Mouse (Mus musculus): Measurements from ENCODE around the gene Prdm2. TPM values are rescaled to one million over a fixed set of nuclear protein-coding genes. Genes with fewer than 3 reads are reported as not detected.

Gene Prdm2
- polyA plus RNA-seq, 1 experiment from 2014 or later, result 22.0 TPM

DNA sequence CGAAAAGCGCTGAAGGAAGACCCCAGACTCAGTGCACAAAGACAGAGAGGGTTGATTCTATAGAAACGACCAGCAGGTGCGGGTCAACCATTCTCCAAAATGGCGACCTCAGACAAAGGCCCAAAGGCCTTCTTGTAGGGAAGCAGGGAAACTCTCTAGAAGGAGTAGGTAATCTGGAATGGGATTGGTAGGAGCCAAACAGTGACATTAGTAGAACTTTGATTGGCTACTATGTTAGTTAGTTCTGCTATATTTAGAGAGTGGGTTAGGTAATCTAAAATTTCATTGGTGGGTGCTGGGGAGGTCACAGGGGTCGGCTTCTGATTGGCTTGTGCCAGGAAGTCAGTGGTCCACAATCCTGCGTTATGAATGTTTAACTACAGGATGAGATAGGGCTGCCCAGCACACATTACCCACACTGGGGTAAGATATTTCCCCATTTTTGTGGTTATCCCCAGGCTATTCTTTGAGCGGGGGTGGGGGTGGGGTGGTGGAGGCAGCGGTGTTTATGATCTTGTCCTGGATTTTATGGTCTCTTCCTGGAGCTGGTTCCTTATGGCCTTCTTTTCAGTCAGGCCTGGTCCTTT is 26.9 kb upstream of the Prdm2 start:
- no peak for ATAC-seq (ENCODE audit: low FRiP score, low TSS enrichment)
- H3K9me3 ChIP-seq (ENCODE audit: control insufficient read depth, low read length), result no peaks in the 10 kb centered on the region
- 92% methylated on average over 9 of the region's 9 CpGs for WGBS

GRCm38 (mm10) chr4:143239117-143239516 is 26.3 kb upstream of the Prdm2 start:
- WGBS, result 97% methylated on average over 5 of the region's 5 CpGs
- ATAC-seq (ENCODE audit: low FRiP score, low TSS enrichment) (no peak), DNase-seq (no peak)
- H3K9me3 ChIP-seq (ENCODE audit: control insufficient read depth, low read length), result no peaks in the 10 kb centered on the region
- no peak overlapping the region for H3K9ac ChIP-seq (replicated peaks; ENCODE audit: low read length)
- no peaks in the 10 kb centered on the region for H3K4me1 ChIP-seq (ENCODE audit: control insufficient read depth, insufficient read depth, low read length)
- no peaks in the 10 kb centered on the region for H3K36me3 ChIP-seq (ENCODE audit: control insufficient read depth, insufficient read depth, low read length)
- H3K27me3 ChIP-seq (ENCODE audit: control insufficient read depth, insufficient read depth, low read length), result no peaks in the 10 kb centered on the region
- H3K27ac ChIP-seq (replicated peaks; ENCODE audit: low read depth, low read length), result no peak overlapping the region
- H3K4me3 ChIP-seq (replicated peaks; ENCODE audit: low read depth, low read length), result no peak overlapping the region
- H3K4me2 ChIP-seq (ENCODE audit: low read length), result no peak overlapping the region

More for the DNA sequence above, 26.9 kb upstream of the Prdm2 start:
- Histone ChIP-seq H3K4me2 (ENCODE audit: low read length) (no peak overlapping the region), H3K36me3 (ENCODE audit: control insufficient read depth, insufficient read depth, low read length) (no peaks in the 10 kb centered on the region), H3K9ac (replicated peaks; ENCODE audit: low read length) (no peak overlapping the region), H3K27ac (replicated peaks; ENCODE audit: low read depth, low read length) (no peak overlapping the region), H3K27me3 (ENCODE audit: control insufficient read depth, insufficient read depth, low read length) (no peaks in the 10 kb centered on the region), H3K4me3 (replicated peaks; ENCODE audit: low read depth, low read length) (no peak overlapping the region), H3K4me1 (ENCODE audit: control insufficient read depth, insufficient read depth, low read length) (no peaks in the 10 kb centered on the region)
- DNase-seq, result no peak

GRCm38 (mm10) chr4:143238241-143239031 is 25.6 kb upstream of the Prdm2 start:
- Histone ChIP-seq H3K4me2 (ENCODE audit: low read length) (no peak overlapping the region), H3K4me1 (ENCODE audit: control insufficient read depth, insufficient read depth, low read length) (no peaks in the 10 kb centered on the region), H3K9ac (replicated peaks; ENCODE audit: low read length) (no peak overlapping the region), H3K27me3 (ENCODE audit: control insufficient read depth, insufficient read depth, low read length) (no peaks in the 10 kb centered on the region), H3K4me3 (replicated peaks; ENCODE audit: low read depth, low read length) (no peak overlapping the region), H3K36me3 (ENCODE audit: control insufficient read depth, insufficient read depth, low read length) (no peaks in the 10 kb centered on the region), H3K9me3 (ENCODE audit: control insufficient read depth, low read length) (no peaks in the 10 kb centered on the region), H3K27ac (replicated peaks; ENCODE audit: low read depth, low read length) (no peak overlapping the region)
- DNase-seq, result peak; percentile 77
- ATAC-seq (ENCODE audit: low FRiP score, low TSS enrichment), result no peak
- 29% methylated on average over 23 of the region's 23 CpGs for WGBS

DNA sequence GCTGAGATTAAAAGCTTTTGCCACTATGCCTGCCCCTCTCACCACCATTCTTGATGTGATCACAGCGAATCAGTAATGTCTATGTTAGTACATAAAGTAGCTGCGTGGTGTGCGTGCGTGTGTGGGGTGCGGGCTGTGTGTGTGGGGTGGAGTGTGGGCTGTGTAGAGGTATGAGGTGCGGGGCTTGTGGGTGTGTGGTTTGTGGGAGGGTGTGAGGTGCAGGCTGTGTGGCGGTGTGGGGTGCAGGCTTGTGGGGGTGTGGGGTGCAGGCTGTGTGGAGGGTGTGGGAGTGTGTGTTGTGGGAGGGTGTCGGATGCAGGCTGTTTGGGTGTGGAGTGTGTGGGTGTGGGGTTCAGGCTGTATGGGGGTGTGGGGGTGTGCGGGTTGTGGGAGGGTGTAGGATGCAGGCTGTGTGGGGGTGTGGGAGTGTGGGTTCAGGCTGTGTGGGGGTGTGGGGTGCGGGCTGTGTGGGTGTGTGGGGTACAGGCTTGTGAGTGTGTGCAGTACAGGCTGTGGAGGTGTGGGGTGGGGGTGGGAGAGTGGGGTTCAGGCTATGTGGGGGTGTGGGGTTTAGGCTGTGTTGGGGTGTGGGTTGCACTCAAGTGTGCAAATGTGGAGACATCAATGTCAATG is 19.1 kb upstream of the Prdm2 start:
- no peak for ATAC-seq (ENCODE audit: low FRiP score, low TSS enrichment)
- DNase-seq, result no peak

GRCm38 (mm10) chr4:143231110-143231509 is 18.3 kb upstream of the Prdm2 start:
- Histone ChIP-seq H3K4me2 (ENCODE audit: low read length) (no peak overlapping the region), H3K36me3 (ENCODE audit: control insufficient read depth, insufficient read depth, low read length) (no peaks in the 10 kb centered on the region), H3K9me3 (ENCODE audit: control insufficient read depth, low read length) (no peaks in the 10 kb centered on the region), H3K4me1 (ENCODE audit: control insufficient read depth, insufficient read depth, low read length) (no peaks in the 10 kb centered on the region), H3K4me3 (replicated peaks; ENCODE audit: low read depth, low read length) (no peak overlapping the region), H3K27ac (replicated peaks; ENCODE audit: low read depth, low read length) (no peak overlapping the region), H3K27me3 (ENCODE audit: control insufficient read depth, insufficient read depth, low read length) (no peaks in the 10 kb centered on the region), H3K9ac (replicated peaks; ENCODE audit: low read length) (no peak overlapping the region)
- WGBS, result 79% methylated on average over 3 of the region's 3 CpGs
- DNase-seq (no peak), ATAC-seq (ENCODE audit: low FRiP score, low TSS enrichment) (no peak)

More for the DNA sequence above, 19.1 kb upstream of the Prdm2 start:
- Histone ChIP-seq H3K4me3 (replicated peaks; ENCODE audit: low read depth, low read length) (no peak overlapping the region), H3K4me1 (ENCODE audit: control insufficient read depth, insufficient read depth, low read length) (no peaks in the 10 kb centered on the region), H3K27ac (replicated peaks; ENCODE audit: low read depth, low read length) (no peak overlapping the region), H3K27me3 (ENCODE audit: control insufficient read depth, insufficient read depth, low read length) (no peaks in the 10 kb centered on the region), H3K9me3 (ENCODE audit: control insufficient read depth, low read length) (no peaks in the 10 kb centered on the region), H3K4me2 (ENCODE audit: low read length) (no peak overlapping the region), H3K9ac (replicated peaks; ENCODE audit: low read length) (no peak overlapping the region), H3K36me3 (ENCODE audit: control insufficient read depth, insufficient read depth, low read length) (no peaks in the 10 kb centered on the region)
- WGBS, result 97% methylated on average over 10 of the region's 10 CpGs

GRCm38 (mm10) chr4:143227976-143228375 is 15.2 kb upstream of the Prdm2 start:
- H3K27ac ChIP-seq (replicated peaks; ENCODE audit: low read depth, low read length), result no peak overlapping the region
- H3K4me1 ChIP-seq (ENCODE audit: control insufficient read depth, insufficient read depth, low read length), result no peaks in the 10 kb centered on the region
- H3K9me3 ChIP-seq (ENCODE audit: control insufficient read depth, low read length), result no peaks in the 10 kb centered on the region
- H3K9ac ChIP-seq (replicated peaks; ENCODE audit: low read length), result no peak overlapping the region
- no peak overlapping the region for H3K4me3 ChIP-seq (replicated peaks; ENCODE audit: low read depth, low read length)
- H3K4me2 ChIP-seq (ENCODE audit: low read length), result no peak overlapping the region
- no peaks in the 10 kb centered on the region for H3K27me3 ChIP-seq (ENCODE audit: control insufficient read depth, insufficient read depth, low read length)
- no peaks in the 10 kb centered on the region for H3K36me3 ChIP-seq (ENCODE audit: control insufficient read depth, insufficient read depth, low read length)
- 73% methylated on average over 5 of the region's 5 CpGs for WGBS
- ATAC-seq (ENCODE audit: low FRiP score, low TSS enrichment) (no peak), DNase-seq (no peak)

DNA sequence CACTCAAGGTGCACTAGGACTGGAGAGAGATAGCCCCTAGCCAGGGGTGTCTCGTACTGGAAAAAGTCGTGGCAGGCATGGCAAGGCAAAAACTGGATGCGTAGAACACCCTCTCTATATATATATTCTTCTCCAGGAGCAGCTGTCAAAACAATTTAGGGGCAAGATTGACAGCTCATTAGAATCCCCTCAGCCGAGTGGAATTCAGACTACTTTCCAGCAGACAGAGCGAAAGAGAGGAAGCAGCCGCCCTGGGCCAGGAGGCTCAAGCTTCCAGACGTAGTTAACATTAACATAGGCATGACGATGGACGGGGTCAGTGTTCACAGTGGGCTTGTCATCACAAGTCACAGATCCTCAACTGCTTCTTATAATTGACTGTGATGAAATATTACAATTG is 13.1 kb upstream of the Prdm2 start:
- Histone ChIP-seq H3K9ac (replicated peaks; ENCODE audit: low read length) (no peak overlapping the region), H3K9me3 (ENCODE audit: control insufficient read depth, low read length) (no peaks in the 10 kb centered on the region), H3K27me3 (ENCODE audit: control insufficient read depth, insufficient read depth, low read length) (no peaks in the 10 kb centered on the region), H3K4me1 (ENCODE audit: control insufficient read depth, insufficient read depth, low read length) (no peaks in the 10 kb centered on the region), H3K4me2 (ENCODE audit: low read length) (no peak overlapping the region), H3K4me3 (replicated peaks; ENCODE audit: low read depth, low read length) (no peak overlapping the region), H3K36me3 (ENCODE audit: control insufficient read depth, insufficient read depth, low read length) (no peaks in the 10 kb centered on the region), H3K27ac (replicated peaks; ENCODE audit: low read depth, low read length) (no peak overlapping the region)
- DNase-seq (peak; percentile 29), ATAC-seq (ENCODE audit: low FRiP score, low TSS enrichment) (no peak)
- WGBS, result 42% methylated on average over 9 of the region's 9 CpGs

DNA sequence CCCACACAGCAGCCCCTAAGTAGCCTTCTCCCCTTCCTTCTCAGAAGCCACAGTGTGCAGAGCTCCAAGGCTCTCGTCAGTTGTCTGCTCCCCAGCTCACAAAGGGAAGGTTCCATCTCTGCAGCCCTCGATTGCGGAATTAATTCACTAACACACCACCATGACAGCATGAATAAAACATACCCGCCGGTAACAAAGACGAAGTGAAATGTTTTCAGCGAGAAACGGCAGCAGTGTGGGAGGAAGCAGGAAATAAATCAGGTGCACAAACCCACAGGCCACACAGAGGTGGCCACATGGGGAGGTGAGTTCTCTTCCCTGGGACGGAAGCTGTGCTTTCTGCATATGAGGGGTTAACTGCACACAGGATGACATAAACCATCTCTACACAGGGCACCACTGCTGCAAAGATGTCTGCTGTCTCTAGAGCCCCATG is 6.5 kb upstream of the Prdm2 start:
- H3K27ac ChIP-seq (replicated peaks; ENCODE audit: low read depth, low read length), result peak overlapping the region; percentile 85
- no peaks in the 10 kb centered on the region for H3K36me3 ChIP-seq (ENCODE audit: control insufficient read depth, insufficient read depth, low read length)
- no peaks in the 10 kb centered on the region for H3K9me3 ChIP-seq (ENCODE audit: control insufficient read depth, low read length)
- peak overlapping the region; percentile 21 for H3K4me3 ChIP-seq (replicated peaks; ENCODE audit: low read depth, low read length)
- ATAC-seq (ENCODE audit: low FRiP score, low TSS enrichment) (peak; percentile 84), DNase-seq (peak; percentile 73)
- H3K4me2 ChIP-seq (ENCODE audit: low read length), result peak overlapping the region; percentile 48
- H3K9ac ChIP-seq (replicated peaks; ENCODE audit: low read length), result peak overlapping the region; percentile 30
- no peaks in the 10 kb centered on the region for H3K4me1 ChIP-seq (ENCODE audit: control insufficient read depth, insufficient read depth, low read length)
- no peaks in the 10 kb centered on the region; the same call in 1 of the 2 replicates for H3K27me3 ChIP-seq (ENCODE audit: control insufficient read depth, insufficient read depth, low read length)
- 5% methylated on average over 9 of the region's 9 CpGs for WGBS

All from midbrain, embryonic 14.5 days (tissue).